Mouse (Mus musculus) common myeloid progenitor, adult 5-6 weeks (primary cell): ENCODE measurements at regions not wholly inside any gene's neighbourhood (a gene's known extent, or its start where the extent isn't known, plus 50 kb on each side); places are given as distances from the start of the nearest gene placed in this dataset.
A peak's percentile ranks its signal among the peaks of the same experiment; 100 is the strongest.

ENCODE experiments used
- ATAC-seq: replicated peaks from 2 replicates; pipeline ENCODE4 v1.8.0; 2016; ENCODE audit warnings: low read depth, mild to moderate bottlenecking, moderate TSS enrichment, inconsistent platforms; ENCODE audit not compliant: poor library complexity, severe bottlenecking

GRCm38 (mm10) chr4:124028061-124028460, 110.2 kb upstream of the 4930535I16Rik start:
- ATAC-seq: no peak

GRCm38 (mm10) chr4:124016401-124016800, 98.6 kb upstream of the 4930535I16Rik start:
- no peak for ATAC-seq

GRCm38 (mm10) chr4:124015323-124015722, 97.5 kb upstream of the 4930535I16Rik start:
- ATAC-seq: no peak

GRCm38 (mm10) chr4:124012406-124012805, 94.6 kb upstream of the 4930535I16Rik start:
- ATAC-seq: no peak

GRCm38 (mm10) chr4:124008725-124009124, 90.9 kb upstream of the 4930535I16Rik start:
- ATAC-seq: no peak

GRCm38 (mm10) chr4:124005626-124006315, 87.9 kb upstream of the 4930535I16Rik start:
- ATAC-seq: no peak

- ATAC-seq: no peak
Observed at GRCm38 (mm10) chr4:124002760-124003159, 84.9 kb upstream of the 4930535I16Rik start.

GRCm38 (mm10) chr4:124002105-124002504, 84.3 kb upstream of the 4930535I16Rik start:
- no peak for ATAC-seq

GRCm38 (mm10) chr4:123995815-123996214, 78.0 kb upstream of the 4930535I16Rik start:
- ATAC-seq: peak; percentile 79

GRCm38 (mm10) chr4:123991223-123991622, 73.4 kb upstream of the 4930535I16Rik start:
- ATAC-seq: no peak

GRCm38 (mm10) chr4:123990293-123991185, 72.7 kb upstream of the 4930535I16Rik start:
- no peak for ATAC-seq
